Mouse (Mus musculus) urinary bladder, postnatal 10 days (tissue): ENCODE measurements around the gene Insl3.
"Not testable (repeated sequence)": the region's sequence is repeated elsewhere in the genome, so short reads cannot be mapped to it uniquely, and the experiment has no call there.

ENCODE experiments used
- DNase-seq: peaks from one replicate; pipeline ENCODE4 v3.0.0; 2022; ENCODE audit warnings: low spot score

Insl3 gene

GRCm38 (mm10) chr8:71676803-71677202, 12.2 kb upstream of the Insl3 start:
- no peak for DNase-seq

- no peak for DNase-seq
Observed at GRCm38 (mm10) chr8:71677555-71677954, 11.5 kb upstream of the Insl3 start.

GRCm38 (mm10) chr8:71678216-71678615, 10.8 kb upstream of the Insl3 start:
- no peak for DNase-seq

- no peak for DNase-seq
Observed at GRCm38 (mm10) chr8:71679116-71679515, 9.9 kb upstream of the Insl3 start.

DNA sequence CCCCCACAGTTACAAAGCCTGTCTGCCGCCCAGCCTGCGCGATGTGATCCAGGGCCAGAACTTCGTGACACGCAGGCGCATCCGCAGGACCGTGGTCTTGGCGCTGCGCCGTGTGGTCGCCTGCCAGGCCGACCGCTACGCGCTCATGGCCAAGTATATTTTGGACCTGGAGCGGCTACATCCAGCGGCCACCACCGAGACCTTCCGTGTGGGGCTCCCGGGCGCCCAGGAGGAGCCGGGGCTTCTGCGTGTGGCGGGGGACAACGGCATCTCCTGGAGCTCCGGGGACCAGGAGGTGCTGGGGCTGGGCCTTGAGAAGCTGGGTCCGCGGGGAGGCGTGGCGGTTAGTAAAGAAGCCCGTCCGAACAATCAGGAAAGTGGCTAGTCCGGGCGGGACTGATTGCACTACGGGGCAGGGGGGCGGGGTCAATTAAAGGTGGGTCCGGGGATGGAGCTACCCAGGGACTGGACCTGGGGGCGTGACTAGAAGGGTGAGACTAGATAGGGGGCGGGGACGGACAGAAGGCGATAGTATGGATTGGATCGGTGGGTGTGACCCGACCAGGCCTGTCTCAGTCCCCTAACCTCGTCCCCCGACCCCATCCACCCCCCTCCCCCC, 9.4 kb upstream of the Insl3 start:
- no peak for DNase-seq

DNA sequence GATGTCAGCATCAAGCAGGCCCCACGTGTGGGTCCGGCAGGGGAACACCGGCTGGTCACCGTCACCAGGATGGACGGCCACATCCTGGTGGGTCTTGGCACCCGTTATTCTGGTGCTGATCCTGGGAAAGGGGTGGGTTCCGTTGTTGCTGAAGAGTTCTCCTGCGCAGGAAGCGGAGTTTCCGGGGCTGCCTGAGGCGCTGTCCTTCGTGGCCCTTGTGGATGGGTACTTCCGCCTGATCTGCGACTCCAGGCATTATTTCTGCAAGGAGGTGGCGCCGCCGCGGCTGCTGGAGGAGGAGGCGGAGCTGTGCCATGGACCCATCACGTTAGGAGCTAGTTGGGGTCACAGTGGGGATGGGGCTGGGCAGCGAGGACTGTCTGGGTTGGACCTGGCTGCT, 8.5 kb upstream of the Insl3 start:
- DNase-seq, result no peak

GRCm38 (mm10) chr8:71681369-71681915, 7.6 kb upstream of the Insl3 start:
- DNase-seq, result no peak

GRCm38 (mm10) chr8:71682832-71683231, 6.2 kb upstream of the Insl3 start:
- no peak for DNase-seq

GRCm38 (mm10) chr8:71684701-71685100, 4.3 kb upstream of the Insl3 start:
- DNase-seq, result no peak

DNA sequence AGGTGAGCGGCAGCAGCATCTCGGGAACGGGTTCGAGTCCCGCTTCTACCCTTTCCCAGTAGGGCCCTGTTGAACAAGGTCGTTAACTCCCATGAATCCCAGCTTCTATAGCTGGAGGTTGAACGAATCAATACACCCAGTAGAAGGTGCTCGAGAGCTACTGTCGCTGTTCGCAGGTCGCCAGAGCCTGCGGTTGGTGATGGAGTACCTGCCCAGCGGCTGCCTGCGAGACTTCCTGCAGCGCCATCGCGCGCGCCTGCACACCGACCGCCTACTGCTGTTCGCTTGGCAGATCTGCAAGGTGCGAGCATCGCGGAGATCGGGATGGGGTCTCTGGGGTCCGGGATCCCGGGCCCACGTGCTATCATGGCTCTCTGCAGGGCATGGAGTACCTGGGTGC, 3.4 kb upstream of the Insl3 start:
- DNase-seq, result no peak

DNA sequence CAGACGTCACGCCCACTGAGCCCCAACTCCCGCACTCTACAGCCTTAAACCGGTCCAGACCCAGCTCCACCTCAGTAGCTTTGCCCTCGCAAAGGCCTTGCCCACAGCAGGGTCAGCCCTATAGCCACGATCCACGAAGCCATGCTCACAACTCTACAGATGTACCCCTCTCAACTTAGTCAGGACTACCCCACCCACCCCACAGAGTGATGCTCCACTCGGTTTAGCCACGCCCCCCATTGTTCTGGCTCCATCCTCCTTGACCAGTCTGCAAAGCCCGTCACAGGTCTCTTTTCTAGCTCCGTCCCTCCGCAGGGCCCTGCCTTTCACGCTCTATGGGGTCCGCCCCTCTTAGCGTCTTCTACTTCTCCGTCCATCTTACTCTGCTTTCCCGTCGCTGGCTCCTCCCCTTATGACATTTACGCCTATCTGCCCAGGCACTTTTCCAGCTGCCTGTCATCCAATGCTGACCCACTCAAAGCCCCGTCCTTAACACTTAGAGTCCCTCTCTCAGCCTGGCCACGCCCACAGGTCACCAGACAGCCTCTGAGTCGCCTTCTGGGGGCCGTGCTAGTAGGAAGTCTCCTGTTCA, 2.8 kb upstream of the Insl3 start:
- DNase-seq, result no peak

- DNase-seq, result no peak
Observed at GRCm38 (mm10) chr8:71687616-71688015, 1.4 kb upstream of the Insl3 start.

- no peak for DNase-seq
Observed at GRCm38 (mm10) chr8:71692509-71692908, 3.5 kb downstream of the Insl3 start.

GRCm38 (mm10) chr8:71693166-71694041, 4.4 kb downstream of the Insl3 start:
- DNase-seq, result no peak

- not testable (repeated sequence) for DNase-seq
Observed at GRCm38 (mm10) chr8:71695456-71695855, 6.4 kb downstream of the Insl3 start.

GRCm38 (mm10) chr8:71700493-71701269, 11.7 kb downstream of the Insl3 start:
- DNase-seq, result no peak

DNA sequence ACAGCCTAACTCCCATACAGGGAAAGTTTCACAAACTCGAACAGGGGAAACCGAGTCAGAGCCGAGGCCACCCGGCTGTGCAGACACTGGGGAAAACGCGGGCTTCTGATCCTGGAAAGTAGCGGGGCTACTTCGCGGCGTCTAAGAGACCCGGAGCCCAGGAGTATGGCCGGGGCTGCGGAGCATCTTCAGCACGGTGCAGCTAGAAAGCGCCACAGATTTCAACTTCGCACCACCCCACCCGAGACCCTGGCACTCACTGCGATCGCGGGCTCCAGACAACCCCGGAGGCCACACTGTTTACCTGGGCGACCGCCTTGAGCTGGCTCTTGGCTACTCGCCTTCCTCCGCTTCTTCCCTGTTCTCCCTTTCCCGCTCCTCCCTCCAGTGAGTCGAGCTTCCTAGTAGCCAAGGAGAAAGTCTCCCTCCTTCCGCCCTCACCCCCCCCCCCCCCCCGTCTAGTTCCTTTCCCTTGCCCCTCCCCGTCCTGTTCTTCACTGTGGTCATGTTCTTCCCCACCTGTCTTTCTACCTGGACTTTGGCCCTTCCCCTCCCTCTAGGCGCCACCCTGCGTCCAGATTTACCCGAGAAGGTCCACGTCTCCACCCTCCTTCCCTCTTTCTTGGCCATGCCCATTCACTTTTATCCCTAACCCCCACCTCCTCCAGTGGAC, 12.5 kb downstream of the Insl3 start, which contains the start of gene B3gnt3:
TSS of gene B3gnt3 (minus strand) at position 376 of the 673 bp plus-strand sequence.
- no peak for DNase-seq

GRCm38 (mm10) chr8:71702087-71702432, 13.0 kb downstream of the Insl3 start:
- DNase-seq, result no peak

DNA sequence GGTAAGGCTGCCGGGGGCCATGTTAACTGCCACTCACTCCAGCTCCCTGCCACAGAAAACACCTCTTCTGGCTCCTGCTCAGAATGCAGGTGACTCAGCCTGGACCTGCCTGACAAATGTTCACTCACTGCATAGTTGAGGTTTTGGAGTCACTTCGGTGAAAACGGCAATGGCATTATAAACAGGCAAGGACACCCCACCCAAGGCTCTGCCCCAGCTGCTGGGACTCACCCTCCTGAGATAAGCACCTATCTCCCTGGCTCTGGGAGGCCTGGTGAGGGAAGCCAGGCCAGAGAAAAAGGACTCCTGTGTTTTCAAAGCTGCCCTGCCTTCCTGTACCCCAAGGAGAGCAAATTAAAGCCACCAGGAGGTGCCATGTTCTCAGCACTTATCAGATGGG, 13.9 kb downstream of the Insl3 start:
- no peak for DNase-seq

DNA sequence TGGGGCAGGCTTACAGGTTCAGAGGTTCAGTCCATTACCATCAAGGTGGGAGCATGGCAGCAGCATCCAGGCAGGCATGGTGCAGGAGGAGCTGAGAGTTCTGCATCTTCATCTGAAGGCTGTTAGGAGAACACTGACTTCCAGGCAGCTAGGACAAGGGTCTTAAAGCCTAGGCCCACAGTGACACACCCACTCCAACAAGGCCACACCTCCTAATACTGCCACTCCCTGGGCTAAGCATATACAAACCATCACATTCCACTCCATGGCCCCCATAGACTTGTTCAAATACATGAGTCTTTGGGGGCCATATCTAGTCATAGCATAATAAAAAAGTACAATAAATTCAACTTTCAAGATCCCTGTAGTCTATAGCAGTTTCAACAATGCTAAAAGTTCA, 14.4 kb downstream of the Insl3 start:
- not testable (repeated sequence) for DNase-seq

DNA sequence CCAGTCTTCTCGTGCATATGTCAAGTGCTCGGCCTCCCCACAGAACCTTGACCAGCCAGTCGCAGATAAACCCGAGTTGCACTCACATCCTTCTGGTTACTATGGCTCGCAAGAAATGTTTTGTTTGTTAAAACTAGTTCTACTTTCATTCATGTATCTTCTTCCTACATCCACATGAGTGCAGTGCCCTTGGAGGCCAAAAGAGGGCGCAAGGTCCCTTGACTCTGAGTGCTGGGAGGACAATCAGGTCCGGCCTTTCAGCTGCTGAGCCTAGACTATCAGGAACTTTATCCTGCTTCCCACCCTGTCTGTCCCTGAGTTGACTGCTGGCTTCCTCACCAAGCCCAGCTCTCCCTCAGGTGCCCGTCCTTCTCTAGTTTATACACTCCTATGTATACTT, 18.9 kb downstream of the Insl3 start:
- no peak for DNase-seq
